Mouse (Mus musculus) spleen, postnatal 36 days (tissue): ENCODE data around the gene Cdkal1.

Source experiments
- DNase-seq, 2 experiments: peaks; one replicate each; pipeline ENCODE4 v3.0.0; 2022; ENCODE audit warnings: low spot score in 2 of 2, mixed read lengths in 1 of 2

Cdkal1 gene

GRCm38 (mm10) chr13:29810780-29811179 lies 44.7 kb downstream of the Cdkal1 start:
- no peak for DNase-seq

- DNase-seq: no peak
These were observed 47.1 kb downstream of the Cdkal1 start for GRCm38 (mm10) chr13:29808383-29808782.

GRCm38 (mm10) chr13:29807930-29808329 lies 47.5 kb downstream of the Cdkal1 start:
- no peak for DNase-seq

GRCm38 (mm10) chr13:29806871-29807270 lies 48.6 kb downstream of the Cdkal1 start:
- no peak for DNase-seq

GRCm38 (mm10) chr13:29805296-29805695 lies 50.2 kb downstream of the Cdkal1 start:
- no peak for DNase-seq

- no peak for DNase-seq
These were observed 51.4 kb downstream of the Cdkal1 start for GRCm38 (mm10) chr13:29804034-29804433.

GRCm38 (mm10) chr13:29802699-29803098 lies 52.8 kb downstream of the Cdkal1 start:
- no peak for DNase-seq

GRCm38 (mm10) chr13:29800078-29800477 lies 55.4 kb downstream of the Cdkal1 start:
- no peak for DNase-seq

GRCm38 (mm10) chr13:29792112-29792511 lies 63.4 kb downstream of the Cdkal1 start:
- no peak for DNase-seq

GRCm38 (mm10) chr13:29791439-29791838 lies 64.0 kb downstream of the Cdkal1 start:
- DNase-seq: no peak

GRCm38 (mm10) chr13:29786984-29787383 lies 68.5 kb downstream of the Cdkal1 start:
- no peak for DNase-seq

GRCm38 (mm10) chr13:29784894-29785293 lies 70.6 kb downstream of the Cdkal1 start:
- no peak for DNase-seq

- DNase-seq: no peak
These were observed 74.1 kb downstream of the Cdkal1 start for GRCm38 (mm10) chr13:29781332-29781731.

- DNase-seq: no peak
These were observed 74.8 kb downstream of the Cdkal1 start for GRCm38 (mm10) chr13:29780713-29781112.

GRCm38 (mm10) chr13:29779519-29779918 lies 76.0 kb downstream of the Cdkal1 start:
- DNase-seq: no peak

- DNase-seq: no peak
These were observed 76.4 kb downstream of the Cdkal1 start for GRCm38 (mm10) chr13:29779116-29779515.

GRCm38 (mm10) chr13:29778124-29778523 lies 77.3 kb downstream of the Cdkal1 start:
- DNase-seq: no peak

GRCm38 (mm10) chr13:29777225-29777624 lies 78.2 kb downstream of the Cdkal1 start:
- DNase-seq: no peak

- no peak for DNase-seq
These were observed 79.8 kb downstream of the Cdkal1 start for GRCm38 (mm10) chr13:29775603-29776230.

- DNase-seq: no peak
These were observed 81.9 kb downstream of the Cdkal1 start for GRCm38 (mm10) chr13:29773563-29773962.

GRCm38 (mm10) chr13:29772970-29773369 lies 82.5 kb downstream of the Cdkal1 start:
- no peak for DNase-seq

- DNase-seq: peak; percentile 38 to 52
These were observed 85.6 kb downstream of the Cdkal1 start for GRCm38 (mm10) chr13:29769647-29770436.

GRCm38 (mm10) chr13:29768104-29768503 lies 87.4 kb downstream of the Cdkal1 start:
- no peak for DNase-seq
